Mouse (Mus musculus) R1 (cell line): ENCODE results near the gene Acad12.
A peak's percentile ranks its signal among the peaks of the same experiment; 100 is the strongest.

Experiments
- DNase-seq: peaks from one replicate; pipeline ENCODE4 v3.0.0-alpha.2; 2018; ENCODE audit warnings: low read depth, low spot score

Gene Acad12

DNA sequence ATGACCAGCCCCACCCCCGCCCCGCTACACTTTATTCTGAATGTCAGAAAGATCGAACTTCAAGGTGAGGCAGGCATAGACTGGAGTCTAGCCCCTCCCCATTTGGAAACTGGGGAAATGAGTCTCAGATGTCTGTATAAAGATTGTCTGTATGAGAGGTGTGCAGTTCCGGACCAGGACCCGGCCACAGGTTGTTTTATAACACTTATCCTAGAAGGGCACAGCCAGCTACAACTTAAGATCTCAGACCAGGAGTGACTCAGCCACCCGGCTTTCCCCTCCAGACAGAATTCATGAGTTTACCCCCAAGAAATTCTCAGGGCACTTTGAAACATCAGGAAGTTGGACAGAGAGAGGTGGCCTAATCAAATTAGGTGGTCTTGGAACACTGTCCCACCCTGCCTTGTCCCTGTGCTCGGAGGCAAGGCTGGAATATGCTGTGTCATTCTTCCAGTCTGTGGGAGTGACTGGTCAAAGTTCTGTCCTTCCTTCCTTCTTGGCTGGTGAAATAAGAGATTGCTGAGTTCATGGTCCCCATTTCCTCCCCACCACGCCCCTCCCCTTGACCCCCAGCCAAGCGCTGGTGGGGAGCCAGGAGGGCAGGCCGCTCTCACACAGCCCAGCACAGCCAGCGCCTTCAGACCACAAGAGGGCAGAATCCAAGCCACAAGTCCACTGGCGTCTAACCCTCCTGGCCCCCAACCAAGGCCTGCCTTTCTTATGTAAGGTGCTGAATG, 34.8 kb downstream of the Acad12 start:
- DNase-seq, result peak; percentile 96

DNA sequence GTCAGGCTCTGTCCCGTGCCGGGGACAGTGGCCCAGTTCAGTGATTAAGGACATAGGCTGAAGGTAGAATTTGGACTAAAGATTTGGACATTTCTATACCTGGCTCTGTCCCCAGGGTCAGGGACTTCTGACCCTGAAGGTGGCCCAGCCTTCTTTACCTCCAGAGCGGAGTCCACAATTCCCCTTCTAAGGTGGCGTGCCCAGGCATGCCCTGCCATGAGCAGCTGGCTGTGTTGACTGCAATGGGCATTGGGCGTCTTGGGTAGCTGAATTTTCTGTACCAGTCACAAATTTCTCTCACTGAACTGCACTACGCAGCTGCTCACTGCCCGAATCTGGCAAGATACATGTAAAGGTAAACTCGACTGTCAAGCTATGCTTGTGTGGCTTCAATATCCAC, 36.8 kb downstream of the Acad12 start:
- peak; percentile 48 for DNase-seq

DNA sequence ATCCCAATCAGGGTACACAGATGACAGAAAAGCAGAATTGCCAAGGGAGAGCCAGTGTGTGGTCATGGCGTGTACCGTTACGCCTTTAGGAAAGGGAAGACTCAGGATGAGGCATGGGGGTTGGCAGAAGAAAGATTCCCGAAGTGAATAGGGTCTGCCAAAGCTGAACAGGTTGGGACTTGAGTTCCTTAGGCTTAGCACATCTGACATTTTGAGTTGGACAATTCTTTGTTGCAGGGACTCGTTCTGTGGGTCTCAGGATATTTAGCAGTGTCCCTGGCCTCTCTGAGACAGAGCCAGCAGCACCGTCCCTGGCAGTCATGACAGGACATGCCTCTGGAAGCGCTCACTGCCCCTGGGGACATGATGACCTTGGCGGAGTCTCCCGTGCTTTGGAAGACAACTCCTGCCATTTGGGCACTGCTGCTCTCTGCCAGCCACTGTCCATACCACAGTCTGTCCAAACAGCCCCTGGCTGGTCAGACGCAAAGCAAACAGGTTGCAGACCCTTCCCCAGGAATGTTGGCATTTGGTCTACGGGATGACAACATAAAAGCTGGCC, 41.7 kb downstream of the Acad12 start:
- DNase-seq, result no peak

DNA sequence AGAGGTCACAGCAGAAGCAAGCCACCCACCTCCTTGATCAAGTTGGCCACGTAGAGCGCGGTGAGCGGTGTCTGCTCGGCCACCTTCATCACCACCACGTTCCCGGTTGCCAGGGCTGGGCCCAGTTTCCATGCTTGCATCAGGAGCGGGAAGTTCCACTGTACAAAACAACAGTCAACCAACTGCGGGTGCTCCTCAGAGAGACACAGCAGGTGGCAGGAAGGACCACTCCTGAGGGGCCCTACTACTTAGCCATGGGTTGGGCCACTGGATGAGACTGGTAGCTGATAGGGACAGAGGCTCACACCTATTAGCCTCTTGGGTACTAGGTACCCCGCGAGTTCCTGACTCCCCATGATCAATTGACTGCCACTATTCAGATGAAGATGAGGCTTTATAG, 42.9 kb downstream of the Acad12 start:
- DNase-seq, result peak; percentile 59

DNA sequence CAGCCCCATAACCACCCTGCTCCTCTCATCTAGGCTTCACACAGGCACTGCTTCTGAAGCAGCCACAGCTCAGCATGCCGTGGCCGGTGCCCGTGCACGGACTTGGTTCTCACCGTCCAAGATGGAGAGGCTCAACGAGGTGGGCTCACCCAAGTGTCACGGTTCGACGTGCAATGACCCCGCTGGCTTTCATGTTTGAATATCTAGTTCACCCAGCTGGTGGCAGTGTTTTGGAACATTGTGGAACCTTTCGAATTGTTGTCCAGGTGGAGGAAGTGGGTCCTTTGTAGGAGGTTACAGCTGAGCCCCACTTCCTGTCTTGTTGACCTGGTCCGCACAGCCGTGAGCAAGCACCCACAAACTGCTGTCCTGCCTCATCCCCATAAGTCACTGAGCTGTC, 44.6 kb downstream of the Acad12 start:
- no peak for DNase-seq

DNA sequence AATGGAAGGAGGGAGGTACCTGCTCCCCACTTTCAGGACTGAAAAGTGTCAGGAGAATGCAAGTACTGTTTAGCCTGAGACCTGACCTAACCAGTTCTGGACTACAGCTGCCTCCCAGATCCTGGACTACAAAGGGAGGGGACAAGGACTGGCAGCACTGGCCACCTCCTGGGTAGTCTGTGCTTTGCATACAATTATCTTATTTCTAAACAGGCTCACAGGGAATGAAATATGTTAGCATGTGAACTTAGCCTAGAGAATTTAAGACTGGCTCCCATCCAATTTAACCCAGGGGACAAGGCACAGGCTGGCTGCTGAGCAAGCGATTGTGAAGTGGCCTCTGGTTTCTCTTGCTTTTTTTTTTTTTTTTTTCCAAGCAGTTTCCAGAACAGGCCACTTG, 48.0 kb downstream of the Acad12 start:
- no peak for DNase-seq

DNA sequence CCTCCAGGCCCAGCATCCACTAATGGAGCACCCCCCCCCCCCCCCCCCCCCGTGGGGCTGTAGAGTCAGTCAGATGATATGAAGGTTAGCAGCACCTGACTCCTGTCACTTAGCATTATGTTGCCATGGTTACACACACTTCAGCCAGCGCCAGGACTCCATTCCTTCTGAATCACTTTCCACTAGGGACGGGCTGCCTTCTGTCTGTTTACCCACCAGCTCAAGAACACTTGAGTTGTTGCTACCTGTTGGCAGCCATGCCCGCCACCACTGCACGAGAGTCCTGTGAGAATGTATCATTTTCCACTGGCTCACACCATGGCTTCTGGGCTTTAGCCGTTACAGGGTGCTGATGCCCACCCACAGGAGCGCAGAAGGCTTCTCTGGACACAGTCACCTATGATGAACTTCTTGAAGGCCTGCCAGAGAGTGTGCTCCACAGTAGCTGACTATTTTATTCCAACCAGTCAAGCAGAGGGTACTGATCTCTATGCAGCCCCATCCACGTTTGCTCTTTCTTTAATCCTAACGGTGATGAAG, 48.8 kb downstream of the Acad12 start:
- peak; percentile 37 for DNase-seq

DNA sequence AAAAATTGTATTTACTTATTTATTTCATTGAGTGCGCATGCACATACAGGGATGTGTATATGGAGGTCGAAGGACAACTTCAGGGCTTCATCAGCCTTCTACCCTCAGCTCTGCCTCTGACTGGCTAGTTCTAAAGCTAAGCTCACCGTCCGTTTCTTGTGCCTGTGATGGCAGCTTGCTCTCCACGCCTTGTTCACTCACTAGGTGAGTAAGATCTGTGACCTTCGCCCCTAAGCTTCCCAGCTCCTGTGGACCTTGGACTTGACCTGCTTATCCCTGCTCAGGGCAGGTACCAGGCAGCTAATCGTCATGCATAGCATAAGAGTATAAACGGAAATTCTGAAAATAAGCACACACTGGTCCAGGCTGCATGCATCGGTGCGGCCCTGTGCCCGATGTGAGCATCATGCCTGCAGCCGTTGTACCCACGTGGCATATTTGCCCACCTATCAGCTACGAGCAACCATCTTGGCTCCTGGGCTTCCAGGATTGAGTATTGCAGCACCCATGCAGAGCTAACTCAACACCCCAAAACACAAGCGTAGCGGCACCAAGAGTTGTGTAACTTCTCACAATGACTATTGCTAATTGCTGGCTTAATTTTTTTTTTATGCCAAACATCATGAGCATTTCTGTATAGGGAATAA, 52.6 kb downstream of the Acad12 start:
- no peak for DNase-seq

DNA sequence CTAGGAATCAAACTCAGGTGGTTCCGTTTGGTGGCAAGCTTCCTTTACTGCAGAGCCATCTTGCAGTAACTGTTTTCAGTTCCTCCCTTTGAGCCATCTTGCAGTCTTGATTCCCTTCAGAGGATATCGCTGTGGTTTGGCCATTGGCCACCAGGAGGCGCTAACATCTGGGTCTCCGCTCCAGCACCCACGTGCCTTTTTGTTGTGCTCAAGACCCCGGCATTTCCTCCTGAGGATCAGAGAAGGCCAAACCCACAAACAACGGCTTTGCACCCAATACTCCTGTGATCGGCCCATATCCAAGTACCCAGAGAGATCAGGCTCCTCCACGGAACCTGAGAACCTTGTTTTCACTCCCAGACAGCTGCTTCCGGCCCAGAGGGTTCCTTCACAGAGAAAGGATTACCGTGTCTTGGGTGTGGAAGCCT, 54.3 kb downstream of the Acad12 start:
- peak; percentile 95 for DNase-seq

DNA sequence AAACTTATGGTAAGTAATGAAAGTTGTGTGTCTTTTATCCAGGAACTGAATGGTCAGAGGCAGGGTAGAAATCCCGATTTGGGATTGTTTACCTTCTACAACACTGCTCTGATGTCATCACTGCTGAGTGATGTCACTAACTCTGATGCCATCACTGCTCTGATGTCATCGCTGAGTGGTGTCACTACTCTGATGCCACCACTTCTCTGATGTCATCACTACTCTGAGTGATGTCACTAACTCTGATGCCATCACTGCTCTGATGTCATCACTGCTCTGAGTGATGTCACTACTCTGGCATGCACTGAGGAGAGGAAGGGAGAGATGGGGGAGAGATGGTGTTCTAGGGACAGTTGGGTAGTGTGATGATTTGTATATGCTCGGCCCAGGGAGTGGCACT, 56.3 kb downstream of the Acad12 start:
- DNase-seq, result peak; percentile 67

DNA sequence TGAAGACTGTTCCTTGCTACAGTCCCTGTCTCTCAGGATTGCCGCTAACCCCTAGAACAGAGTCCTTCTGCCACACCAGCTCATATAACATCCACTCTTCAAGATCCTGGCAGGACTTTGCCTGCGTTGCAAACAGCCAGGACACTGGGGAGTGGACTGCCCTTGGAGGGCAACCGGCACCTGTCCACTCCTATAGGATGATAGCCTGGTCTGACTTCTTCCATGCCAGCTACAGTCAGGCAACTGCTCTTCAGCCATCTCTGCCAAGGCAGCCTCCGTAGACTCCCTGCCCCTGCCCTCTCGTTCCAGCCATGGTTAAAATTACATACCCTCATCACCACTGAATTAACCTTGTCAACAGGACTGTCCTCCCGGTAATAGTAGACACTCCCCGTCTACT, 69.5 kb downstream of the Acad12 start:
- no peak for DNase-seq

DNA sequence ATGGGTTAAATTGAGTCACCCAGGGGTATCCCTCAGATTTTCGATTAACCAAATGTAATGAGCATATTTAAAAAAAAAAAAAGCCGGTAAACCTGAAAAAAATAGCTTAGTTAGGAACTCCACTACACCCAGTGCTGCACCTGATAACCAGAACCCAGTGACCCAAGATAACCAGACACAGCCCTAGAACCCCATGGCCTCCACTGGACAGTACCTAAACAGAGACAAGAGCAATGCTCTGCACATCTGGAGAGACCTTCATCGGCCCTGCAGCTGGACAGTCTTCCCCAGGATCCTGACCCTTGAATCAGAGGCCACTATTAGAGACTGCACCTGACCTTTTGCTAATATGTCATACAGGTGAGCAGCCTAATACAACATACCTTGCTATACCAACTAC, 71.7 kb downstream of the Acad12 start:
- DNase-seq, result no peak
